Mouse (Mus musculus) bone marrow, adult 2 months (tissue): ENCODE results near the gene Rxfp4.

Experiments used
- CTCF ChIP-seq: fragments of 200-500 bp; IDR thresholded peaks from 2 replicates; pipeline ENCODE4 v1.5.1; 2011; ENCODE audit warnings: low read length, control low read depth; ENCODE audit not compliant: control insufficient read depth, insufficient read depth
- POLR2A ChIP-seq: fragments of 200-500 bp; IDR thresholded peaks from 2 replicates; pipeline ENCODE4 v1.6.1; 2011; ENCODE audit warnings: low read depth, mild to moderate bottlenecking, control low read depth, low read length, borderline replicate concordance; ENCODE audit not compliant: control insufficient read depth

DNA sequence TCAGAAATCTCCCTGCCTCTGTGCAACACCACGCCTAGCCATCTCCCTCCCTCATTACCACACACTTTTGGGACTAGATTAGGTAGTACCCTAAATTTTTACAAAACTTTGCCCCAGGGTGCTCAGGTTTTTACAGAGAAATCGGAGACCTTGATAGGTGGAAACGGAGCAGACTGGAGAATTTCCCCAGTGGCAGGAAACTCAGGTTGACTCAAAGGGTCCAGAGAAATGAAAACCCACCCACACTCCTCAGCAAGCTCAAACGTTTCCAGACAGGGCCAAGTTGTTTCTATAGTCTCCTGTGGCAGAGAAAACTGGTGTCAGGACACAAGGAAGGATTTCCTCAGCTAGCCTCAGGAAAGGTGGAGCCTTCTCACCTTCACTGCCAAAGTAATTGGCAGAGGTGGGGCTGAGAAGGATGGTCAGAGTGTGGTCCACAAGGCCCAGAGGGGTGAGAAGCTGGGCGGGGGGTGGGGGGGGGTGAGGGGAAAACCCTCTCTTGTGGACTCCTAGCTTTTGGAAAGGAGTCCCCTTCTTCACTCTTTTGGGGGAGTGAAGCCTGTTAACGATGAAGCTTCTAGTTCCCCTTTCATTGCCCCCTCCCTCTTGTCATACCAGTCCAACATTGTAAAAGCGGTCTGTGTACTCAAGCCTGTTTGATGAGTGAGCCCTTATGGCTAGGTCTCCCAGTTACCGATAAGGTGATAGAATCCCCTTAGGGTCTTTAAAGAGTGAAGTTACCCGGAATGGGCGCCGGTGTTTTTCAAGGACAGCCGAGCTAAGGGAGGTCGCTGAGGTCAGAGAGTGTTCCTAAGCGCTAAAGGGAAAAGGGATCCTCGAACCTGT, 32.6 kb downstream of the Rxfp4 start:
- TF ChIP-seq POLR2A, result no peak
- no peak for TF ChIP-seq CTCF
